Mouse (Mus musculus): ENCODE measurements around the gene Prnp.

The Prnp gene

DNA sequence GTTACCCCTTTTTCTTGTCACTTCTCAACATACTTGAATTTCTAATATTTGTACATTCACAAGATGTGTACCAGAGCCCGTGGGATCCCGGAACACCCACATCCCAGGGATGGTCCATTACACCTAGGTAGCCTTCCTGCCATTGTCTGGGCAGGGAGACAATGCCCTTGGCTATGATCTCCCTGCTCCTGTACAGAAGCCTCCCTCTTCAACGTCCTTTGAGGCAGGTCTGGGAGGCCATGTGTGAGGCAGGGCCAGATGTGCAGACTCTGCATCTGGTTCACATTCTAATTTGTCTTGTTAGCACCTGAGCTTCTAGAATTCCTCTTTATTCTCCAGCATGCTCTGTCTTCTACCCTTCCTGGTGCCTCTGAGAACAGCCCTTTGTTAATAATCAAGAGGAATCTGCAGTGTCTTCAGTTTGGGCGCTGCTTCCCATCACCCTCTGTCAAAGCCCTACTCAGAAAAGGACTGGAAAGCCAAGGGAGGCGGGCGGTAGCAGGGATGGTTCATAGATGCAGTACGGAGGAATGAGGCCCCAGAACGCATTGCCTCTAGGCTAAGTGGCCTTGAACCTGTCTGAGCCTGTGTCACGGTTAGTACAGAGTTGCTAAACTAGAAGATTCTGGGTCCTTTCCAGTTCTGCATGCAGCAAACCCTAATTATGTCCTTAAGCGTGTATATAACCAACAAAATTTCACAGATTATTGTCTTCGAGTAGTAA, 39.4 kb downstream of the Prnp start:
- DNase-seq (ENCODE audit: low read depth): no peak

DNA sequence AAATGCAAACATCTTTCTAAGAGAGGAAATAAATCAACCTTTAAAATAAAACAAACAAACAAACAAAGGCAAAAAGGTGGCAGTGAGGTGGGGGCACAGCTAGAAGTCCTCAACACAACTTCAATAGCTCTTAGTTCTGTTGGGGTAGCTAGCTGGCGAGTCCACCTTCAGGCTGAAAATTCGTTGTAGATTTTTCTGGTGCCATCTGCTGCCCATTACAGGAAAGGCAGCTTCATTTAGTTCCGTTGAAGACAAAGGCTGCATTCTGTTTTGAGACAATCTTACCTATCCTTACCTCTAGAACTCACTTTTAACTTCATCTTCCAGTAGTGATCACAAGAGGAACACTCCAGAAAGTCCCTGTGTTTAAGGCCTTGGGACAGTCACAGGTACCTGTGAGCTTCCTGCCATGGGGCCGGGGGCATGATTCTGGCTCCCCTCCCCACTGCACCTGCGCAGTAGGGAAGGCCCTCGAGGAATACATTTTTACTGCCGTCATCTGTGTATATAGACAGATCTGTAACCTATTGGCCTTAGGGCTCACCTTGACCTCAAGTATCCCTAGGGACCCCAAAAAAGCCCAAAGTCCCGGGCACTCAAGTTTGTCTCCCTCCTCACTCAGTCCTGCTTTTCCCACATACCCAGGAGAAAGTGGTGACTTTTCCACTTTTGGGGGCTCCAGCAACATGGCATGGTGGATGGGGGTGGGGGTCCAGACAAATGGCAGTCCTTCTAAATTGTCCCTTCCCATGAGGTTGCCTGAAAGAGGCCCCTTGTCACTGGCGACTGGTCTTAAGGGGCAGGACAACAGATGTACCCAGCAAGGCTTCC, 40.3 kb downstream of the Prnp start:
- DNase-seq (ENCODE audit: low read depth): peak; percentile 61

DNA sequence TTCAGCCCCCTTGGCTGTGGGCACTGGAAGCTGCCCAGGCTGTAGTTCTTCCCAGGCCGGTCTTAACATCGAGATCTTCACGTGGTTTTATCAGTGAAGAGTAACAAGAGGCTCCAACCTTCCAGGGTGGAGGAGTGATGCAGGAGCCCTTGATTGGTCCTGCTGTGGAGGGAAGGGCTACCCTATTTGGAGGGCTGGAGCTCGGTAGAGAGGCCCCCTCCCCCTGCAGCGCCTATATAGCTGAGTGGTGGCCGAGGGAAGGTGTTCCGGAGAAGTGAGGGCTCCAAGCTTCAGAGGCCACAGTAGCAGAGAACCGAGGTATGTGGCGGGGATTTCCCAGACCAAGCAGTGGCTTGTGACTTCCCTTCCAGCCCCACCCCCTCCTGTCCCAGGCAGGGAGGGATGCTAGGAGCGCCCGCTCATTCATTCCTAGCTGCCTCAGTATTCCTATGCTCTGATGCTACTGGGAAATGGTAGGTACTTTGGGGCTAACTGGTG, 40.9 kb downstream of the Prnp start, which contains the start of gene Prnd:
TSS of gene Prnd (plus strand) at position 264 of the 498 bp plus-strand sequence.
- no peak for DNase-seq (ENCODE audit: low read depth)

DNA sequence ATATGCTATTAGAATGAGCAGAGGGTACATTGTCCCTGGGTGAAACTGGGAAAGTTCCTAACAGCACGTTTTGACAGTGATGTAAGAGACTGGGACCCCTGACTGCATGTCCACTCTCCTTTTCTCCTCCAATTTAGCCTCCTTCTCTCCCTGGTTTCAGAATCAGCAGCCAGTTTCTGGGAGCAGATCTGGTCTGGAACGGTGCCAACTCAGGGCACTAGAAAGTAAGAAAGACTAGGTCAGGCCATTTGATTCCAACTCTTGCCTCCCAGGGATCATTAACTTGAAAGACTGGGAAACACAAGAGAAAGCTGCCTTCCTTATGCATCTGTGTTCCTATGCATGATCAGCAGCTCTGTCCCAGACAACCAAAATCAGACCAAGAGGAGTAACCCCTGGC, 42.7 kb downstream of the Prnp start:
- no peak for DNase-seq (ENCODE audit: low read depth)

DNA sequence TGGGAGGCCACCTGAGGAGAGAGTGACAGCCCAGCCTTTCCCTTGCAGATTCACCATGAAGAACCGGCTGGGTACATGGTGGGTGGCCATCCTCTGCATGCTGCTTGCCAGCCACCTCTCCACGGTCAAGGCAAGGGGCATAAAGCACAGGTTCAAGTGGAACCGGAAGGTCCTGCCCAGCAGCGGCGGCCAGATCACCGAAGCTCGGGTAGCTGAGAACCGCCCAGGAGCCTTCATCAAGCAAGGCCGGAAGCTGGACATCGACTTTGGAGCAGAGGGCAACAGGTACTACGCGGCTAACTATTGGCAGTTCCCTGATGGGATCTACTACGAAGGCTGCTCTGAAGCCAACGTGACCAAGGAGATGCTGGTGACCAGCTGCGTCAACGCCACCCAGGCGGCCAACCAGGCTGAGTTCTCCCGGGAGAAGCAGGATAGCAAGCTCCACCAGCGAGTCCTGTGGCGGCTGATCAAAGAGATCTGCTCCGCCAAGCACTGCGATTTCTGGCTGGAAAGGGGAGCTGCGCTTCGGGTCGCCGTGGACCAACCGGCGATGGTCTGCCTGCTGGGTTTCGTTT, 43.3 kb downstream of the Prnp start:
- DNase-seq (ENCODE audit: low read depth): no peak

DNA sequence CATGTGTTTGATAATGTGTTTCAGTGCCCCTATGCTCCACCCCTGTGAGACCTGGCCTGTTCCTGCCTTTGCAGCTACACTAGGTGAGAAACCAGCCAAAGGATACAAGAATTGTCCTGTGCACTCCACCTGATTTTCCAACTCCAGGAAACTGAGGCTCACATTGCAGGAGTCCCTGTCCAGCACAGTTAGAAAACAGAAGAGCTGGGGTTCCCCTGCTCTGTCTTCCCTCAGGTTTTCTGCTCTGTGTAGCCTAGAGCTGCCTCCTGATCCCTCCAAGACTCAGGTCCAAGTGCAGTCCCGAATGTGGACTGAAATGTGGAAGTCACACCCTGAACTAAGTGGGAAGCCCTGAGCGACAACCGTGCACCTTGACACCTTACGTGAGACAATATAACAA, 44.0 kb downstream of the Prnp start:
- DNase-seq (ENCODE audit: low read depth): no peak

DNA sequence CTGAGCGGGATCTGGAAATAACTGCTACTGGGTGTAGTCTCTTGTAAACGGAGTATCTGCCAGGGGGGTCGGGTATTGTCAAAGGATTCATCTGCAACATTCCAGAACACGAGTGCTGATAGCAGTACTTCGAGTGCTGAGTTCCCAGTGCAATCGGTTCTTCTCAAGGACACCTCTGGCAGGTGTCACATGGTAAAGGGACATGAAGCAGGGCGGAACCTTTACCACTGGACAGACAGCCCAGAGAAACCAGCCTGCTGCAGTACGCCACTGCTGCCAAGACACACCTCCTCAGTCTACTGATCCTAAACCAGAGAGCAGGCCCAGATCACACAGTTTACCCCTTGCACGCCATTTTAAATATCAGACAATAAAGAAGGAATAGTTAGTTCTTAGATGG, 45.1 kb downstream of the Prnp start:
- DNase-seq (ENCODE audit: low read depth): no peak

DNA sequence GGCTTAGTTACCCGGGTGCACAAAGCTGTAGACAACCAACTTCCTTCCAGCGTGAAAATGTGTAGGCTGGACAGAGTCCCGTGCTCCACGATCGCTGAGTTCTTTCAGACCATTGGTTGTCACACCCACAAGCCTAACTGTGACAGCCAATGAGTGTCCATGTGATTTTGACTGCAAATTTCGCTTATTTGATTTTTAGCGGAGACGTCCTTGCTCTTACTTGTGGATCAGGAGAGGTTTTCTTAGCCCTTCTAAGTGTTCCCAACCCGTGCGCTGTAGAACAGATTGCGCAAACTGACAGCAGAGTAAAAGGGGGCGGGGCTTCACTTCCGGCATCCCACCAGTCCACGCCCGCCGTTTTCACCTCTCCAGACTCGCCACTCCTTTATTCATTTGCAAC, 45.5 kb downstream of the Prnp start:
- peak; percentile 50 for DNase-seq (ENCODE audit: low read depth)

DNA sequence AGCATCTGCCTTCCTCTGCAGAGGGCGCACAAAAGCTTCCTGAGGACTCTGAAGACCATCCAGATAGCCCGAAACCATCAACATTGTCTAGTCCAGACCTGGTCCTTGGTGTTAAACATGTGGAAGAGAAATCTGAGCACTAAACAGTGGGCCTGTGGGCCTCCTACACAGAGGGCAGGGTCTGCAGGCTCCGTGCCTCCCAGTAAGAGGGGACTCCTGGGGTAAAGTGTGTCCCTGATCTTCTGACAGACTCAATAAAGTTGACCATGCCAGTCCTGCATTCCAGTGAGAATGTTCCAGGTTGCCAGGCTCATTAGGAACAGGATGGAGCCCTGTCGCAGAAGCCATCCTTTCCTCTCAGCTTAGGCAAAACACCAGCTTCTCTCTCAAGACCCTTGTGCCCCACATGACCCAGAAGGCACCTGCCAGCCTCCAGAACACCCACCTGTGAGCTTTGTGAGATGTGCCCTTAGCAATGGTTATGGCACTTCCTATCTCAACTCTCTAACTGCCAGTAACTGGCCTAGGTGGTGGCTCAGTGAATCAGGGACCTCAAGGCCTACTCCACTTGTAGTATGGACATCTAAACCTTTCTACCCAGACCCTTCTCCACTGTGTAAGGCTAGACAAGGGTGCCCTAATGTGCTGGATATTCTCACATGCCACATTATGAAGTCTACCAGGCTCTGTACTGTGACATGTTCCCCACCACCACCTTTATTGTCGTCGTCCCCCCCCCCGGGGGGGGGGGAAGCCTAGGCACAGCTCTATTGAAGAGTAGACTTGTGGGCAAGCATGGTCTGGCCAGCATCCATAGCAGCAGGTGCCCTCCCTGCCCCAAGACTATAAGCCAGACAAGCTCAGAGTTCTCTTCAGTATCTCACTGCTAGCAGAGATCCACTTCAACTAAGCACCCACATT, 46.9 kb downstream of the Prnp start:
- no peak for DNase-seq (ENCODE audit: low read depth)

DNA sequence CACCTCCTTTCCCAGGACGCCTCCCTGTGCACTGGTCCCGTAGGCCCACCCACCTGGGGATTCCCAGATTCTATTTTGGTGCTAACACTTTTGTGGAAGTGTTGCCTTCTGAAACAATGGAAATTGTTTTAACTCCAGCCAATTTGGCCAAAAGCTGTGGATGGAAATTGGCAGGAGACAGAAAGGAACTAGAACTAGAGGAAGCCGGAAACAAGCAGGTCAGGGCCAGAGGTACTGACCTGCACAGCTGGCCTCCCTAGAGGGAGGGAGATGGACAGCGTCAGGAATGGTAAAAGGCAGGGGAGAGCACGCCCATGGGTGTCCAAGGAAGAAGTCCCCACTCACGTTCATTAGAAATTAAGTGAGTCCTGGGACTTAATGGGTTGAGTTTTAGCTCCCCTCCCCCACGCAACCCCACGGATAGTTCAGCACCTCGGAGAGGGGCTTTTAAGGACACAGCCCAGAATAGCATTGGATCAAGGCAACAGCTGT, 48.0 kb downstream of the Prnp start:
- peak; percentile 27 for DNase-seq (ENCODE audit: low read depth)

DNA sequence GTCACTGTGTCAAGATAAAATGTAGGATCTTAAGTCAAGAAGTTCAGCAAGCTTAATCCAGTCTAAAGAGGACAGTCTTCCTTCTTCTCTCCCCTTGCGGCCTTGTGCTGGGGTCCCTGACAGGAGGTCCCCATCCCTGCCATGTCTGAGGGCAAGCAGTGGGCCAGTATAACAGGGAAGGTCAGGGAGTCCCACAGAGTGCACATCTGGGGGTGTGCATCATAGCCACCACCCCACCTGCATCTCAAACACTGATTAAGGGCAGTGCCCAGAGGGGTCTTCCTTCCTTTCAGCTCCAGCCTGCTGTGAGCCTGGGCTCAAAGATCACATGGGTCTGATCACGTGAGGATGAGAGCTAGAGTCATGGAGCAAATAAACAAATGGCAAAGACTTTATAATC, 51.9 kb downstream of the Prnp start:
- DNase-seq (ENCODE audit: low read depth): no peak

DNA sequence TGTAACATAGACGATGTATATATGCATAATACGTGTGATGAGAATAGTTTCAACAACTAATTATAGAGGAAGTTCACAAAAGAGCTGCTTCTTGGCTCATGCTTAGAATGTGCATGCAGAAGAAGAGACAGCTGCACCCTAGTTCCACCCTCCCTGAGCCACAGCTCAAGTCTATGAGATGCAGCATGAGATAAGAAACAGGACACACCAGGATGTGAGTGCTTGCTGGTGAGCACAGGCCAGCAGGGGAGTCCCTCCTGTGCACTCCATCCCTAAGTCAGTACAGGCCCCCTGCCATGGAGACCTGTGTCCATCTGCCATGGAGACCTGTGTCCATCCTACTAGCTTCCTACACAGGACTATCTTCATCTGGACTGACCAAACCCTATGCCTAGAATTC, 60.9 kb downstream of the Prnp start:
- no peak for DNase-seq (ENCODE audit: low read depth)

DNA sequence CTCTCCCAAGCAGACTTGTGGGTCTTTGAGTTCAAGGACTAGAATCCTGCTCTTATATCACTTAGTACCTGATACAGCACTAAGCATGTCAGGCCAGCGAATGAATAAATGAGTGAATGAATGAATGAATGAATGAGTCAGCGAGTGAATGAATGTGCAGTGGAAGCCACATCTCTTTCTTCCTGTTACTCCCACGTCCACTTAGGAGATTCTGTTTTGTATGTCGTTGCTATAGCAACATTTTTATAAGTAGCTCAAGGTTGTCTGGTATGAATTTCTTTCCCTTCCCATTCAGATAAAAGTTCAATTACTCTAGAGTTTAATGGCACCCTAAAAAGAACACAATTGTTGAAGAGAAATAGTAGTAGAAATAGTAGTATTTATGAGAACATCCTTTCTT, 61.4 kb downstream of the Prnp start:
- DNase-seq (ENCODE audit: low read depth): no peak

DNA sequence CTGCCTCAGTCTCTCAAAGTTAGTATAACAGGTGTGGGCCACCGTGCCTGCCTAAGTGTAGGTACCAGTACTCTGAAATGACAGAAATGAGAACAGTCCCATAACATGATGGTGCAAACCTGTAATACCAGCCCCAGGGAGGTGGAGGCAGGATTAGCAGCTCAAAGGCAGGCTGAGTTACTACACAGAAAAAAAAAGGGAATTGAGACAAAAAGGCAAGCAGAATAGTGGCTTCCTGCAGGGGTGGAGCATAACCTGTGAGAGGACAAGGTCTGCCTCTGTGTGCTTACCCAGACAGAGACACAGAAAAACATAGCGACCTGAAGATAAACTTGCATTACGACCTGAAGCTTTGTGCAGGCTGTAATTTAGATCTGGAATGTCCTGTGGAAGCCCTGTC, 66.9 kb downstream of the Prnp start:
- DNase-seq (ENCODE audit: low read depth): no peak

DNA sequence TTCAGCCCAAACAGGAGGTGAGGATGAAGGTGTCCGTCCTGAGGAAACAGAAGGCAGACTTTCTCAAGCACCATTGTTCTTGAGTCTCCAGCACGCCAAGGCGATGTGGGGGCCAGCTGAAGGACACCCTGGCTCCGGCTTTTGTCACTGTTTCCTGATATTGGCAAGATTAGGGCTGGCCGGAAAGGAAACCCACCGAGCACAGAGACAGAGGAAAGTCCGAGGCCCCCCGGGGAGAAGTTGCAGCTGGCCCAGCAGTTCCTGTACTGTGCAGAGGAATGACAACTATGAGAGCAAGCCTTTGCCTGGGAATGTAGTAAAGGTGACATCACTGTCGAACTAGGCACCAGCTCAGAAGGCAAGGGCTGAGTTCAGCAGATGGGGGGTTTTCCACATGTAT, 71.1 kb downstream of the Prnp start:
- DNase-seq (ENCODE audit: low read depth): peak; percentile 74

DNA sequence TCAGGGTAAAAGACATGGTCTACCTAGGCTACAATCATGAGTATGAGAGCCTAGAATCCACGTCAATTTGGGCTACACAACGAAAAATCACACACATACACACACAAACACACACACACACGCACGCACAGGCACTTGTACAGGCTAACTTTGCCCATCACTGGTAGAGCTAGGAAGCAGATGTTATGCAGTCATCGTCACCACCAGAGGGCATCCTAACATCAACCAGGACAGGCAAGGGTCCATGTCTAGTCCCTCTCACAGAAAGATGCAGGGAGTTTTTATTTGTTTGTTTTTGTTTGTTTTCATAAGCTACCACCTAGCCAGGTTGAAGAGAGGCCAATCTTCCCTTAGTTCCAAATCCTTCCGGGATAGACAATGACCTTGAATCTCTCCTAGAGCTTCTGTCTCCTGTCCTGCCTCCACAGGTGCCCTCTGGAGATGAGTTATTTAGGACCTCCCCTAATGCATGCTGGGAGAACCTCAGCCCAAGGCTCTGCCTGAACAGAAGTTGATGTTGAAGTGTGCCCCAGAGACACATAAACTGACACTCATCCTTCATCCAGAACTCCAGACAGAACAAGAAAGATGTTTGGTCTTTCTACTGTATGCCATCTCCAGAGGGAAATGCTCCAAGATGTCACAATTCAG, 72.9 kb downstream of the Prnp start:
- peak; percentile 86 for DNase-seq (ENCODE audit: low read depth)

DNA sequence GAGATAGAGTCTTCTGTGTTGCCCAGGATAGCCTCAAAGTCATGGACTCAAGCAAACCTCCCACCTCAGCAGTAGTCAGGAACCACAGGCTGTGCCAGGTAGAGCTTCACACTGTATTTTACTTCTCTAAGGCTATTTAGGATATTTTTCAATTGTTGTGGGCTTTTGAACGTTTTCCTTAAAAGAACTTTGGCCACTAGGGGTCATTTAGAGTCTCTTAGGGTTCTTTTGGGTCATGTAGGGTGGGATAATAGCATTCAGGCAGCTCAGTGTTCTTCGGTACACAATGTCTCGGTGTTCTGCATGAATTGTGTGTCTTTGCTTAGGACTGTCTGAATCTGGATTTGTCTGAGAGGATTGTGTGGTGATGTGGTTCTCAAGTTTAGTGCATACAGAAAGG, 78.2 kb downstream of the Prnp start:
- peak; percentile 50 for DNase-seq (ENCODE audit: low read depth)

Measured in 416B (cell line).